8 mouse cellular contexts compared by ENCODE assay signal in genomic region chr3:52843998-52844397, GRCm38 (mm10).
DNase-seq lines count a peak whose midpoint lies in the region; ATAC-seq lines count a peak whose summit lies in the region.

No protein-coding gene starts in this region.

- WGBS in heart, embryonic 10.5 days, result 42% methylated on average over 7 of the region's 7 CpGs

- no peaks in the 10 kb centered on the region for H3K36me3 ChIP-seq in heart, embryonic 10.5 days

- ATAC-seq in activated CD4-positive, CD25-positive, alpha-beta regulatory T cell, adult 4 months, result peak; percentile 44
- ATAC-seq in megakaryocyte-erythroid progenitor cell, adult 5-6 weeks (replicated peaks; ENCODE audit: low FRiP score, low TSS enrichment, poor library complexity, severe bottlenecking), result peak; percentile 92

- H3K27ac ChIP-seq in heart, embryonic 10.5 days, result no peak overlapping the region

- no peaks in the 10 kb centered on the region for H3K9me3 ChIP-seq in heart, embryonic 10.5 days

- H3K4me3 ChIP-seq in heart, embryonic 10.5 days, result no peak overlapping the region

- peaks cover 8% of the 10 kb centered on the region for H3K4me1 ChIP-seq in heart, embryonic 10.5 days

- no peaks in the 10 kb centered on the region for H3K27me3 ChIP-seq in heart, embryonic 10.5 days (ENCODE audit: insufficient read depth, poor library complexity, severe bottlenecking)

- DNase-seq in heart, adult 11 months, result peak; percentile 97
- DNase-seq in heart, embryonic 10.5 days (ENCODE audit: low spot score), result no peak
- peak; percentile 74 to 80 for DNase-seq in cerebellum, postnatal 36 days
- peak; percentile 86 for DNase-seq in heart, adult 8-10 months (ENCODE audit: low spot score)
- peak; percentile 64 to 73 for DNase-seq in layer of hippocampus, postnatal 36 days
- DNase-seq in spleen, postnatal 10 days (ENCODE audit: low spot score in 2 of 2), result peak; percentile 75 to 91
